Mouse (Mus musculus) thymus, postnatal 25 days (tissue): Measurements from ENCODE around the gene Alox5ap.

Source experiments
- DNase-seq: peaks from one replicate; pipeline ENCODE4 v3.0.0; 2022

Alox5ap gene

GRCm38 (mm10) chr5:149261449-149261848, 3.1 kb upstream of the Alox5ap start:
- no peak for DNase-seq

DNA sequence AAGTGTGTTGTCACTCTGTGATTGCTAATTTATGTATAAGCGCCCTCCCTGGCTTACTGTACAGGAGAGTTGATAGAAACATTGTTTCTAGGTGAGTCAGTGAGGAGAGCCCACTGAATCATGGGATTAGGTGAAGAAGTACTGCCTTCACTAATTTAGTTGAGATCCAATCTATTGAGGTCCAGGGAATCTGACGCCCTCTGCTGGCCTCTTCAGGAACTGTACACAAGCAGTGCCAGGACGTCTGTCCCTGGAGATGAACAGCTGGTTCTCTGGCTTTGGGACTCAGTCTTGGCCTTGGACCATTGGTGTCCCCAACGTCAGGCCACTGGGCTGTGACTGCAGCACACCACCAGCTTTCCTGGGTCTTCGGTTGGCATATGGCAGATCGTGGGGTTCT, 2.7 kb upstream of the Alox5ap start:
- peak; percentile 52 for DNase-seq

DNA sequence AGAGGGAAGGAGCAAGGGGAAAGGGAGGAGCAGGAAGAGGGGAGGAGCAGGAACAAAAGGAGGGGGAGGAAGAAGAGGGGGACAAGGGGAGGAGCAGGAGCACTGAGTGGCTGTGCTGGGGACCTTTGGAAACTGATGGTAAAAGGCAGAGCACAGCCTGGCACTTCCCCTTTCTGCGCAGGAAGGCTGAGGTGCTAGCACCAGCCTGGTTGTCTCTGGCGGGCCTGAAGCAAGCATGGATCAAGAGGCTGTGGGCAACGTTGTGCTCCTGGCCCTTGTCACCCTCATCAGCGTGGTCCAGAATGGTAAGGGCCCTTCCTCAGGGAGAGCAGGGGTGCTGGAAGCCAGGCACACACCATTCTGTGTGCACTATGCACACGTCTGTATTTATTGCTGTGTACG, 312 bp downstream of the Alox5ap start:
- no peak for DNase-seq

GRCm38 (mm10) chr5:149266761-149267221, 2.2 kb downstream of the Alox5ap start:
- peak; percentile 41 for DNase-seq

DNA sequence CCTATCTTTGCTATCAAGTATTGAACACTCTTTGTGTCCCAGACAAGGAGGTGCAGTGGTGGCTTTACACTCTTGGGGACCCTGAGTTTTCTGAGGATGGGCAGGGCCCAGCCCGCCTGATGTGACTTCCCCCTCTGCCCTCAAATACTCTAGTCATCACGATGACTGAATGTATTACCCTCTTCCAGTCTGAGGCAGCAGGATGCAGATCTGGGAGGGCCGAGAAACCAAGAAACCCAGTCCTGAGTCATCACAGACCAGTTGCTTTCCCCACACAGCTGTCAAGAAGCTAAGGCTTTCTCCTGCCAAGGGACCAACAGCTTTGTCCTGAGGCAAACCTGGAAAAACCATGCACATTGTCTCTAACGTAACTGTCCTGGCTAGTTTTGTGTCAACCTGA, 2.9 kb downstream of the Alox5ap start:
- DNase-seq, result no peak

- DNase-seq, result no peak
Measured at GRCm38 (mm10) chr5:149271291-149271690, 6.7 kb downstream of the Alox5ap start.

DNA sequence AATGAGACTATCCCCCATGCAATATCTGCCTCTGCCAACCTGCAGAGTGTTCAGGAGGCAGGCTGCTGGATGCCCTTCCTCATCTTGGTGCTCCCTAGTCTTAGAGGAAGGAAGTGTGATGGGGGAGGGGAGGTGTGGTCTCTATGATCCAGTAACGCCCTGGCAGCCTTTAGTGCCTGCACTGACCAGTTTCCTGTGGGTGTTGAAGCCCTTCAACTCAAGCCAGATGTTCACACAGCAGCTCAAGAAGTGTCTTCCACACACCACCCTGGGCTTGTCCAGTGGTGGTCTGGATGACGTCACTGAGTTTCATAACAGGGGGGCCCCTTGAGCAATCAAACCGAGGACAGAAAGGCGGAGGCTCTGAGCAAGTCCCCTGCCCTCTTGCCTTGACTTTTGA, 8.0 kb downstream of the Alox5ap start:
- DNase-seq, result peak; percentile 46

DNA sequence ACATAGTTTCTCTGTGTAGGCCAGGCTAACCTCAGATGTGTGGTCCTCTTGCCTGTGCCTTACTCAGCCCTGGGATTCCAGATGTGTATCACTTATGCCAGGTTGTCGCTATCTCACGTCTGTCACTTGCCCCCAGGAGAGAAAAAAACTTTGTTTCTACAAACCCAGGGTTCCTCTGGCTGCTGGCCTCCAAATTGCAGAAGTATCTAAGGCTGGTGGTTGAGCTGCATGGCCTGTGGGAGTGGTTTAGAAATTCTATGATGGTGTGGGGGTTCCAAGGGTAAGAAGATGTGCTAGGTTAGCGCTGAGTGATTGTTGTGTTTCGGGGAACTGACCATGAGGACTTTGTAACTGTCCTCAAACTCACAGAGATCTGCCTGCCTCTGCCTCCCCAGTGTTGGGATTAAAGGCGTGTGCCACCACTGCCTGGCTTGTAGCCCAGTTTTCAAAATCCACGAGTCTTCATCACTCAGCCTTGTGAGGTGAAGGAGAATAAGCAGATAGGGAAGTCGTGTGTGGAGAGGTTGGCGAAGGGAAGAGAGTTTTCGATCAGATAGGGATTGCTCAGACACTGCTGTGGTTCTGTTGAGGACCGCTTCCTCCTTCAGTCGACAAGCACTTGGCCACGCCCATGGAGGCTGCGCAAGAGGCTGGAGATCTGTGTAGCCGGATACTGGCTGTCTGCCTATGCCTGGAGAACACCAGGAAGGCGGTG, 10.0 kb downstream of the Alox5ap start:
- DNase-seq, result no peak

DNA sequence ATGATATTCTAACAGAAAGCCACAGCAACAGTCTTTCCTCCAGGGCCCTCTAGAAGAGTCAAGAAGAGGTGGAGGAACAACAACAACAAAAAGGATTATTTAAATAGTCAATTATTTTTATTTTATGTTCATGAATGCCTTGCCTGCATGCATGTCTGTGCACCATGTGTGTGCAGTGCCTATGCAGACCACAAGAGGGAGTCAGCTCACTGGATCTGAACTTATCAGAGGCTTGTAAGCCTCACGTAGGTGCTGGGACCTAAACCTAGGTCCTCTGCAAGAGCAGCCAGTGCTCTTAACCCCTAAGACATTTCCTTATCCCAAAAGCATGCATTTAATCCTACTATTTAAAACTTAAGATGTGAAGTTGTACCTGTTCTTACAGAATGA, 10.5 kb downstream of the Alox5ap start:
- no peak for DNase-seq

DNA sequence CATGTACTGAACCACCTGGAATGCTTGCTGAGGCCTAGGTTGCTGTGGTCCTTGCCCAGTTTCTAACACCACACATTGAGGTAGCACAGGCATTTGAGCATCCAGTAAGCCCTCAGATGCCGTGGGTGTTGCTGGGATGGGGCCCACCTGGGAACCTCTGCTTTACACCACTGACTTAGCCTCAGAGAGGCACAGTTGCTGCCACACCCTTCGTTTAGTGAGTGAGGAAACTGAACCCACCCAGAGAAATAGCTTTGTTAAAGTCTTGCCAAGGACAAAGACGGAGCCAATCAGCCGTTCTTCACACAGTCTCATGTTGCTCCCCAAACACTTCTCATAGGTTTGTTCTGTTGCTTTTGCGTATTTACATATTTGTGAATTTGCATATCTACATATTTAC, 13.0 kb downstream of the Alox5ap start:
- DNase-seq, result peak; percentile 45

- no peak for DNase-seq
Measured at GRCm38 (mm10) chr5:149279273-149279844, 14.8 kb downstream of the Alox5ap start.

DNA sequence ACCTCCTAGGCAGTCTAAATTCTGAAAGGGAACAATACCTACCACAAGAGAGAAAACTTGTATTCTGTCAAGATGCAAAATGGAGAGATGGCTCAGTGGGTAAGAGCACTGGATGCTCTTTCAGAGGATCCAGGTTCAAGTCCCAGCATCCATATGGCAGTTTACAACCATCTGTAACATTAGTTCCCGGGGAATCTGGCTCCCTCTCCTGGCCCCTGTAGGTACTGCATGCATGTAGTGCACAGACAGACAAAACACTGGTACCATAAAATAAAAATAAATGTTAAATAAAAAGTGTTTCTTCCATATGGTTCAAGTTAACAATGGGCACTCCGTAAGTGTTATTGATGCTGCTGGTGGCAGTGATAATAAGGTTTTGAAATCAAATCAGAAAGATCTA, 18.4 kb downstream of the Alox5ap start:
- DNase-seq, result peak; percentile 64

DNA sequence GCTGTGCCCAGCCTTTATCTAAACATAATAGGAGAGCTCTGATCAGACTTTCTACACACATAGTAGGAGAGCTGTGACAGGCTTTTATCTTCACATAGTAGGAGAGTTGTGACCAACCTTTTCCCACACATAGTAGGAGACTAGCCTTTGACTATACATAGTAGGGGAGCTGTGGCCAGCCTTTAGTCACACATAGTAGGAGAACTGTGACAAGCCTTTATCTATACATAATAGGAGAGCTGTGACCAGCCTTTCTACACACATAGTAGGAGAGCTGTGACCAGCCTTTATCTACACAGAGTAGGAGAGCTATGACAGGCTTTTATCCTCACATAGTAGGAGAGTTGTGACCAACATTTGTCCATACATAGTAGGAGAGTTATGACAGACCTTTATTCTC, 19.3 kb downstream of the Alox5ap start:
- DNase-seq, result no peak

GRCm38 (mm10) chr5:149286021-149286420, 21.5 kb downstream of the Alox5ap start:
- DNase-seq, result no peak

GRCm38 (mm10) chr5:149287148-149288038, 22.8 kb downstream of the Alox5ap start:
- no peak for DNase-seq

GRCm38 (mm10) chr5:149291266-149291665, 26.7 kb downstream of the Alox5ap start:
- DNase-seq, result no peak

GRCm38 (mm10) chr5:149293071-149293470, 28.5 kb downstream of the Alox5ap start:
- DNase-seq, result no peak

- DNase-seq, result no peak
Measured at GRCm38 (mm10) chr5:149296808-149297207, 32.2 kb downstream of the Alox5ap start.

DNA sequence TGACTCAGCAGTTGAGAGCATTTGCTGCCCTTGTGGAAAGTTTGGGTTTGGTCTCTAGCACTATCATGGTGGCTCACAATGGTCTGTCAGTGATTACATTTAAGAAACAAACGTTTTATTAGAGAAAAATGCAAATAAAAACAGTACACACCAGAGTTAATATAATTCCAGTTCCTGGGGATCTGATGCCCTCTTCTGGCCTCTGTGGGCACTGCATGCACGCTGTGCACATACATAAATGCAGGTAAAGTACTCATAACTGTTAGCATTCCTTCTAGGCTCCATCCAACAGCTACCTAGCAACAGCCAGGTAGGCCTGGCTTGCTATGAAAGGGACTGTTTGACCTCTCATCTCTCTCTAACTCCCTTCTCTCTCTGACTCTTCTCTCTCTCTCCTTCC, 32.9 kb downstream of the Alox5ap start:
- DNase-seq, result no peak

GRCm38 (mm10) chr5:149298234-149298633, 33.7 kb downstream of the Alox5ap start:
- DNase-seq, result no peak

DNA sequence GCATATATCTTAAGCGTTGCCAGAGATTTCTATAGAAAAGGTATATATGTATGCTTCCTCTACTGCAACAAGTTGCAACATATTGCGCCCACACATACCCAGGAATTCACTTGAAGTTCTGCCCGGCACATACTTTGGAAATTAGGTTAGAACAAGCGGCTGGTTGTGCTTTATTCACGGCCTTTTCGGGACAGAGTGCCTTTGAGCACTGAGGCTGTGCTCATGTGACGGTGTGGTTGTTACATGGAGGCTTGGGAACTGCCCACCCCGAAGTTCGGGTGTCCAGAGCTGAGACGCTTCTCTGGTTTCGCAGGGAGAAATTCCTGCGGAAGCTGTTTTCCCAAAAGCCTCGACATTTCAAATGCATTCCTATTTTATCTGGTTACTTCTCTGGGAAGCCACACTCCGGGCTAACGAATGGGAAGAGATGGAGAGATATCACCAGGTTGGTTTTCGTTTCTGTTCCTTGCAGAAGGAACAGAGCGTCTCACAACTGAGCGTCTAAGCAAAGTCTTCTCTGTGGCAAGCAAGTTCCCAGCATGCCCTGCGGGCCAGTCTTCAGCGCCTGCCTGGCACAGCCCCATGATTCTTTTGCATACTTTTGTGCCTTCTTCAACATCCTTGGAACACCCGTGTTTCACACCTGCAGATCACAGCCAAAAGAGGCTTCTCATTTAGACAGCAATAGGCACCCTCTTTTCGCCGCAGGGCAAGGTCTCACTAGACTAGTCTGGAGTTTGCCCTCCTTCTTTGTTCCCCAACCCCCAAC, 48.5 kb downstream of the Alox5ap start:
- DNase-seq, result peak; percentile 85

DNA sequence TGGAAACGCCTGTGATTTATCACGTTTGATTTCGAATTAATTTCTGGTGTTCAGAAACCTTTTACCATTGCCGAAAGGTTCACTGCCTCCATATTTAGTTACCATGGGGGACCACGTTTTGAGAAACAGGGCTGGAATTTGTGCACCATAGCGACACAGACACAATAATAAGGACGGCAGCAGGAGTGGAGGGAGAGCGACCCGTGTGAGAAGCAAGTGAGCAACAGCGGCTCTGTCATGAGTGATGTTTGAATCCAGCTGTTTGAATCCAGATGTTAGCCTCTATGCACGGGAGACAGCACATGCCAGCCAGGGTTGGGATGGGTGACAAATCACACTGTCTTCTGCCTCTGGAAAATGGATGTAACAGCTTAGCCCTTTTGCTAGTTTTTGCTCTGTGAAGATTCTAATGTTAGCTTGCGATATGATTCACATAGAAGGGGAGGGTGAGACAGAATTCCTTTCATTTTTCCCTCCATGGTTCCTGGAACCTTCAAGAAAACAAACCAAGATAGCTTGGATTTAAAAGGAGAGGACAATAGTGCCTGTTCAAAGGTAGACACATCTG, 50.0 kb downstream of the Alox5ap start:
- no peak for DNase-seq

DNA sequence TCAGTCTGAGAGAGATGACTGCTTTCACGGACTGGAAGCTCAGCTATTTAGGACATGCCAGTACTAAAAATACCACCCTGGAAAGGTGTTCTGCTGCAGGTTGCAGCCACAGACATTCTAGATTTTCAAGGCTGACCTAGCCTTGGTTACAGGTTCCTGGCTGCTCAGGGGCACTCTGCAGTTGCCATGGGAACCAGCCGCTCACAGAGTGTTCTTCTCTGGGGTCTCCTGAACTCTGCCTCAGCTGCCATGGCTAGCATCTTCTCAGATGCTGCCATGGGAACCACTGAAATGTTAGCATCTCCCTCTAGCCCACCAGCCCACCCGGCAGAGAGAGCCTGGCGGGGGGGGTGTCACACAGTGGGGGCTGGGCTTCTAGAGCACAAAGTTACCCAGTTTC, 52.4 kb downstream of the Alox5ap start:
- DNase-seq, result no peak
